Mouse (Mus musculus): ENCODE results near the gene Fan1. TPM values are rescaled to one million over a fixed set of nuclear protein-coding genes. Genes with fewer than 3 reads are reported as not detected.

Gene Fan1
- polyA plus RNA-seq, 2 experiments: 0.70 to 1.1 TPM

- Histone ChIP-seq H3K9me3 (ENCODE audit: control insufficient read depth, low read length) (no peaks in the 10 kb centered on the region), H3K36me3 (replicated peaks; ENCODE audit: control insufficient read depth, insufficient read depth, low read depth) (no peaks in the 10 kb centered on the region; the same call in 1 of the 2 replicates), H3K27ac (no peak overlapping the region), H3K27me3 (ENCODE audit: control insufficient read depth, insufficient read depth, low read length) (no peaks in the 10 kb centered on the region), H3K4me1 (replicated peaks; ENCODE audit: control insufficient read depth in 2 of 2, insufficient read depth in 2 of 2, low read length in 1 of 2) (peaks cover 4 to 6% of the 10 kb centered on the region in 2 experiments; a peak in 3 of 4 replicates), H3K9ac (replicated peaks) (no peak overlapping the region), H3K4me3 (ENCODE audit: insufficient read depth in 1 of 2, low read depth in 2 of 2, low read length in 2 of 2) (no peak overlapping the region), H3K4me2 (ENCODE audit: low read depth) (no peak overlapping the region)
- DNase-seq (ENCODE audit: low read depth in 3 of 3, low spot score in 3 of 3) (no peak), ATAC-seq (ENCODE audit: insufficient read depth) (no peak)
- TF ChIP-seq EP300 (IDR thresholded peaks at IDR 0.05; ENCODE audit: low read depth) (no peak), CTCF (IDR thresholded peaks at IDR 0.05; ENCODE audit: low read depth) (no peak)
- WGBS (ENCODE audit: insufficient replicate concordance): 70% methylated on average over 6 of the region's 6 CpGs
These were observed 4.1 kb downstream of the Fan1 start for GRCm38 (mm10) chr7:64369841-64370240.

DNA sequence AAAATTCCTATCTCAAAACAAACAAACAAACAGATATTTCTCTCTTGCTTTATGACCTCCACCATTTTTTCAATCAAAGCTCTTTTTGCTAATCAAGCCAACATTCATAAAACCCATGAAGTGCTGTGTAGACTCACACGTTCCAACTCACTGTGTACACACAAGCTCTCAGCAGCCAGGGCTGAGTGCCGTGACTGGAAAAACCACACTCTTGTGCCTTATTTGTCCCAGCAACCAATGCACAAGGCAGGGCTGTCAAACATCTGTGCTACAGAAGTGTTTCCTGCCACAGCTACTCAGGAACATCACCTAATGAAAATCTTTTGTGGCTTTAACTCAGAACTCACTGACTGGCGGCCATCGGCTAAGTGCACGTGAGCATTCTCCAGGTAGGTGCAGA is 8.0 kb downstream of the Fan1 start:
- H3K9ac ChIP-seq (replicated peaks): no peak overlapping the region
- no peaks in the 10 kb centered on the region for H3K27me3 ChIP-seq (ENCODE audit: control insufficient read depth, insufficient read depth, low read length)
- no peak for DNase-seq (ENCODE audit: low read depth in 3 of 3, low spot score in 3 of 3)
- no peak overlapping the region for H3K4me3 ChIP-seq (ENCODE audit: insufficient read depth in 1 of 2, low read depth in 2 of 2, low read length in 2 of 2)
- H3K4me1 ChIP-seq (replicated peaks; ENCODE audit: control insufficient read depth in 2 of 2, insufficient read depth in 2 of 2, low read length in 1 of 2): no peaks in the 10 kb centered on the region
- H3K27ac ChIP-seq: no peak overlapping the region
- no peaks in the 10 kb centered on the region for H3K9me3 ChIP-seq (ENCODE audit: control insufficient read depth, low read length)
- no peak for ATAC-seq (ENCODE audit: insufficient read depth)
- no peak overlapping the region for H3K4me2 ChIP-seq (ENCODE audit: low read depth)
- H3K36me3 ChIP-seq (replicated peaks; ENCODE audit: control insufficient read depth, insufficient read depth, low read depth): peaks cover 4% of the 10 kb centered on the region
- TF ChIP-seq CTCF (IDR thresholded peaks at IDR 0.05; ENCODE audit: low read depth) (no peak), EP300 (IDR thresholded peaks at IDR 0.05; ENCODE audit: low read depth) (no peak)
- 83% methylated on average over 5 of the region's 5 CpGs for WGBS (ENCODE audit: insufficient replicate concordance)

GRCm38 (mm10) chr7:64360586-64360945 is 13.3 kb downstream of the Fan1 start:
- Histone ChIP-seq H3K4me1 (replicated peaks; ENCODE audit: control insufficient read depth in 2 of 2, insufficient read depth in 2 of 2, low read length in 1 of 2) (no peaks in the 10 kb centered on the region), H3K36me3 (replicated peaks; ENCODE audit: control insufficient read depth, insufficient read depth, low read depth) (peaks cover 4% of the 10 kb centered on the region), H3K4me2 (ENCODE audit: low read depth) (no peak overlapping the region), H3K4me3 (ENCODE audit: insufficient read depth in 1 of 2, low read depth in 2 of 2, low read length in 2 of 2) (no peak overlapping the region), H3K27ac (no peak overlapping the region), H3K9me3 (ENCODE audit: control insufficient read depth, low read length) (no peaks in the 10 kb centered on the region), H3K27me3 (ENCODE audit: control insufficient read depth, insufficient read depth, low read length) (no peaks in the 10 kb centered on the region), H3K9ac (replicated peaks) (no peak overlapping the region)
- DNase-seq (ENCODE audit: low read depth in 3 of 3, low spot score in 3 of 3): no peak
- no peak for ATAC-seq (ENCODE audit: insufficient read depth)
- WGBS (ENCODE audit: insufficient replicate concordance): 47% methylated on average over 3 of the region's 3 CpGs
- TF ChIP-seq EP300 (IDR thresholded peaks at IDR 0.05; ENCODE audit: low read depth) (no peak), CTCF (IDR thresholded peaks at IDR 0.05; ENCODE audit: low read depth) (no peak)

DNA sequence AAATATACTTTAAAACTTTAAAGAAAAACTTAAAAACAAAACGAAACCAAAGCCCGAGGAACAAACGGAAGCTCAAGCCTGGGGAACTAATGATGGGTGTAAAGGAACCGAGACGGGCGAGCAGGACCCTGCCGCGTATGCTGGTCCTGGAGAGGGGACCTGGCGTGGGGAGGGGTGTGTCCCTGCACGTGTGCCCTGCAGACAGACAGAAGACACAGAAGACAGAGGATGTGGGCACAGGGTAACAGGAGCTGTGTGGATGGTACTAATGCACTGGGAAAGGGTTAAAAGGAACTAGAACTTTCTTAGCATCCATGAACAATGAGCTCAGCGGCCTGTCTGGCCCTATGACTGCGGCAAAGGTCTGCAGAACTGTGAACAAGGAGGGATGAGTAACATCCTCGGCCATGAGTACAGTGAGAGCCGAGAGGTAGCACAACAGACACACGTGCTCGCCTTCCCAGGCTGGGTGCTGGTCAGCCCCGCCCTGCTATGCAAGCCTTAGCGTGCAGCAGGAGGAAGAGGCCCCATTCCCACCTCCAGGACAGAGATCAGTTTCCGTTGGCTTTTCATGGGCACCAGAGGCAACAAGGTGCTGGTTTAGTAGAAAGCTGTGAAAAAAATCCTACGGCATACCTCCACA is 13.8 kb downstream of the Fan1 start:
- ATAC-seq (ENCODE audit: insufficient read depth) (no peak), DNase-seq (ENCODE audit: low read depth in 3 of 3, low spot score in 3 of 3) (no peak)
- Histone ChIP-seq H3K4me3 (ENCODE audit: insufficient read depth in 1 of 2, low read depth in 2 of 2, low read length in 2 of 2) (no peak overlapping the region), H3K36me3 (replicated peaks; ENCODE audit: control insufficient read depth, insufficient read depth, low read depth) (peaks cover 4% of the 10 kb centered on the region), H3K4me1 (replicated peaks; ENCODE audit: control insufficient read depth in 2 of 2, insufficient read depth in 2 of 2, low read length in 1 of 2) (no peaks in the 10 kb centered on the region), H3K9ac (replicated peaks) (no peak overlapping the region), H3K27me3 (ENCODE audit: control insufficient read depth, insufficient read depth, low read length) (no peaks in the 10 kb centered on the region), H3K9me3 (ENCODE audit: control insufficient read depth, low read length) (no peaks in the 10 kb centered on the region), H3K27ac (no peak overlapping the region), H3K4me2 (ENCODE audit: low read depth) (no peak overlapping the region)
- 70% methylated on average over 20 of the region's 20 CpGs for WGBS (ENCODE audit: insufficient replicate concordance)
- no peak for TF ChIP-seq EP300 (IDR thresholded peaks at IDR 0.05; ENCODE audit: low read depth)
- no peak for TF ChIP-seq CTCF (IDR thresholded peaks at IDR 0.05; ENCODE audit: low read depth)

- TF ChIP-seq CTCF (IDR thresholded peaks at IDR 0.05; ENCODE audit: low read depth): no peak
- TF ChIP-seq EP300 (IDR thresholded peaks at IDR 0.05; ENCODE audit: low read depth): no peak
- Histone ChIP-seq H3K36me3 (replicated peaks; ENCODE audit: control insufficient read depth, insufficient read depth, low read depth) (peaks cover 4% of the 10 kb centered on the region), H3K9ac (replicated peaks) (no peak overlapping the region), H3K9me3 (ENCODE audit: control insufficient read depth, low read length) (no peaks in the 10 kb centered on the region), H3K27me3 (ENCODE audit: control insufficient read depth, insufficient read depth, low read length) (no peaks in the 10 kb centered on the region), H3K4me1 (replicated peaks; ENCODE audit: control insufficient read depth in 2 of 2, insufficient read depth in 2 of 2, low read length in 1 of 2) (no peaks in the 10 kb centered on the region), H3K27ac (no peak overlapping the region), H3K4me3 (ENCODE audit: insufficient read depth in 1 of 2, low read depth in 2 of 2, low read length in 2 of 2) (no peak overlapping the region), H3K4me2 (ENCODE audit: low read depth) (no peak overlapping the region)
- WGBS (ENCODE audit: insufficient replicate concordance): 76% methylated on average over 6 of the region's 6 CpGs
- ATAC-seq (ENCODE audit: insufficient read depth) (no peak), DNase-seq (ENCODE audit: low read depth in 3 of 3, low spot score in 3 of 3) (no peak)
These were observed 15.2 kb downstream of the Fan1 start for GRCm38 (mm10) chr7:64358666-64359065.
